Mouse (Mus musculus) macrophage (primary cell): Measurements from ENCODE around the gene Slmap. TPM values are rescaled to one million over a fixed set of nuclear protein-coding genes. Genes with fewer than 3 reads are reported as not detected.

Source experiments
- H3K27ac ChIP-seq: fragments of 350-480 bp; formaldehyde crosslinking; 2 replicates; pipeline ENCODE4 v1.9.0; 2021
- H3K36me3 ChIP-seq: fragments of 350-480 bp; formaldehyde crosslinking; 2 replicates; pipeline ENCODE4 v1.9.0; 2021; ENCODE audit errors: inconsistent target
- H3K4me3 ChIP-seq: fragments of 350-480 bp; formaldehyde crosslinking; 2 replicates; pipeline ENCODE4 v1.9.0; 2021; ENCODE audit errors: inconsistent target
- H3K79me2 ChIP-seq: fragments of 350-480 bp; formaldehyde crosslinking; 2 replicates; pipeline ENCODE4 v1.9.0; 2021; ENCODE audit errors: inconsistent target
- WGBS: methylation state at CpG from one replicate; pipeline ENCODE4 v1.1.7; 2026; ENCODE audit warnings: inconsistent platforms; ENCODE audit not compliant: missing documents; 5-methylcytosine and 5-hydroxymethylcytosine counted together
- polyA plus RNA-seq: library from polyadenylated mRNA; stranded (reverse); fragments of 250-400 nt; gene quantifications from 3 replicates; pipeline ENCODE4 v1.2.4, GENCODE M21; 2018; ENCODE audit warnings: inconsistent platforms

Slmap gene
- polyA plus RNA-seq, 1 experiment from 2014 or later = 119 TPM

DNA sequence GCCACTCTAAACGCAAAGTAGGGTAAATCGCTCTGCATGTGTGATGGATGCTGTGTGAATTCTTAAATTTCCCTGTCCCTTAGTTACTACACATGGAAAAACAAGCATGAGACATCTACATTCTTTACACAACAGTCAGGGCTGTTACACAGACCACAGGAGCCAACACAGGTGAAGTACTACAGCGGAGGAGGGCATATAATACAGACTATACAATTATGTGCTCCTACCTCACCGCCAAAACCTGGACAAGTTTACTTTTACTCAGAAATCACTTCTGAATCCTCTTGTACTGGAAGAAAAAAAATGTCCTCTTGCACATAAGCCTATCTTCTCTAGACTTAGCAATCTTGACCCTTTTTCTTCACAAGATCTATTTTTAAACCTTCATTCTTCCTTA lies 66.8 kb downstream of the Slmap start:
- H3K36me3 ChIP-seq = peaks cover 4% of the 10 kb centered on the region
- H3K79me2 ChIP-seq = peaks cover 3% of the 10 kb centered on the region; the same call in 1 of the 2 replicates
- H3K4me3 ChIP-seq = no peak overlapping the region
- WGBS = 96% methylated on average over 4 of the region's 4 CpGs
- no peak overlapping the region for H3K27ac ChIP-seq

DNA sequence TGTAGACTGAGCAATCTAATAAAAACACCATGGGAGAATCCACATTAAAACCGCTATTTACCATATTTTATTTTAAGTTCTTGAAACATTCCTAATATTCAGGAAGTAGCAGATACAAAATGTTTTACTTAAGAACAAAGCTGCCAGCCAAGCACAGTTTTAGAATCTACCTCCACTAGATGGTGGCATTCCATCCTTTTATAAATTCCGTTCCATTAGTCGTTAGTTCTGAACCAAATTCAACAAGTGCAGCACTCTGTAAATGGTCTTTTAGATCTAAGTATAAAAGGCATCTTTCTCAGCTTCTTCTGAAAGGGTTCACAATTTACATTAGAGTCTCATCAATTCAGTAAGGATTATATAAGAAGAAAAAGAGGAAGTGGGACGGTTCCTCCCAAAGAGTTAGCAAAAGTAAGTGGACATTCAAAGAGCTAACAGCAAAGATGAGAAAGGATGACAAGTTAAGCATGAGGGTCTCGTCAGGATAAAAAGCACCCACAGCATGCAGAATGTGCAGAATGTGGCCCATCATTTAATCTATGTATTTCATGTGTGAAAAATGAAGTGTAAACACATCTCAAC lies 68.1 kb downstream of the Slmap start:
- Histone ChIP-seq H3K79me2 (no peaks in the 10 kb centered on the region), H3K27ac (no peak overlapping the region), H3K36me3 (peaks cover 14% of the 10 kb centered on the region), H3K4me3 (no peak overlapping the region)
- WGBS = 57% methylated on average over 5 of the region's 5 CpGs

DNA sequence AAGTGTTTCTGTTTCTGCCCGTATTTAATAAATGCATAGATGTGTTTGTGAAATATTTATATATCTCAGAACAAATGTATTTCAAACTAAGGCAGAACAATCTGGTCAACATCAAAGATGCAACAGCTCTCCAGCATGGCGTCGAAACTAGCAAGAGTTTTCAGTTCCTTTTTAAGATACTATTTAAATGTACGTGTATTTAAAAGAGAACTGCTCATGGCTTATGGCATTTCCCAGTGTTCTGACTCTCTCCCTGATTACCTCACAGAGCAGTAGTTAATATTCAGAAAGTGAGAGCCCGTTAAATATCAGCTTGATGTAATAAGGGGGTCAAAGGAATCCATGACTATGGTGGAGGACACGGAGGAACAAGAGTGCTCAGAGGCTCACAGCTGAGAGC lies 68.8 kb downstream of the Slmap start:
- 48% methylated on average over 6 of the region's 6 CpGs for WGBS
- Histone ChIP-seq H3K79me2 (no peaks in the 10 kb centered on the region), H3K27ac (no peak overlapping the region), H3K4me3 (no peak overlapping the region), H3K36me3 (peaks cover 21% of the 10 kb centered on the region)

DNA sequence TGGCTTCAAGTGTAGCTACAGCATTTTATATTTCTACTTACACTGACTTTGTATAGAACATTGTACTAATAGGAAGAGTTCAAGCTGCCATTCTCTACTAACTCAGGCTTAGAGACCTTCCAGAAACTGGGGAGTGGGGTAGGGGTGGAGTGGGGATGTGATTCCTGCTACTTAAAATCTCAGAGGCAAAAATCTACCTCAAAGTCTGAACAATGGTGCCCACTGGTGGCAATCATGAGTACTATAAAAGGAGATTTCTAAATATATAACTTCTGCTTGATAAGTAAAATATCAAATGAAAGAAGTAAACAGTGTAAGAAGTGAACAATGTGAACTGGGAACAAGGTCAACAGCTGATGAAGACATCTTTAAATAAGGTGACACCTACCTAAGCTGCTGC lies 75.2 kb downstream of the Slmap start:
- Histone ChIP-seq H3K27ac (no peak overlapping the region), H3K79me2 (no peaks in the 10 kb centered on the region), H3K4me3 (no peak overlapping the region), H3K36me3 (peaks cover 36% of the 10 kb centered on the region)

DNA sequence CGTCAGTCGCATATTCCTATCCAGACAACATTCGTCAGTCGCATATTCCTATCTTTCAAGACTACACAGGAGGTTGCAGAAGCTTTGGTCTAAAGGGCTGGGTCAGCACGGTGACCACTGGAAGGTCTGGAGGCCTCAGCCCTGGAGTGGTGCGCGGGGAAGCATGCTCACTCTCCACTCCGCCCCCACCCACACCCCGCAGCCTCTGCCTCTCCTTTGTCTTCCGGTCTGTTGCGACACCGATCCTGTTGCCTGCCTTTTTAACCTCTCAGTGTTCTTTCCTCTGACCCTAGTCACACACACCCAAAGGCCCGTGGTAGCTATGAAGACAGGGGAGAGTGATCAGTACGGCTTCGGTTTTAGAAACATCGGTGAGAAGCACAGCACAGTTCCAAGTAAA lies 79.9 kb downstream of the Slmap start:
- WGBS = 48% methylated on average over 16 of the region's 16 CpGs
- Histone ChIP-seq H3K79me2 (no peaks in the 10 kb centered on the region), H3K36me3 (0 out of 2 replicates have a peak, but pooled peaks cover 7% of the 10 kb centered on the region), H3K27ac (no peak overlapping the region), H3K4me3 (no peak overlapping the region)

DNA sequence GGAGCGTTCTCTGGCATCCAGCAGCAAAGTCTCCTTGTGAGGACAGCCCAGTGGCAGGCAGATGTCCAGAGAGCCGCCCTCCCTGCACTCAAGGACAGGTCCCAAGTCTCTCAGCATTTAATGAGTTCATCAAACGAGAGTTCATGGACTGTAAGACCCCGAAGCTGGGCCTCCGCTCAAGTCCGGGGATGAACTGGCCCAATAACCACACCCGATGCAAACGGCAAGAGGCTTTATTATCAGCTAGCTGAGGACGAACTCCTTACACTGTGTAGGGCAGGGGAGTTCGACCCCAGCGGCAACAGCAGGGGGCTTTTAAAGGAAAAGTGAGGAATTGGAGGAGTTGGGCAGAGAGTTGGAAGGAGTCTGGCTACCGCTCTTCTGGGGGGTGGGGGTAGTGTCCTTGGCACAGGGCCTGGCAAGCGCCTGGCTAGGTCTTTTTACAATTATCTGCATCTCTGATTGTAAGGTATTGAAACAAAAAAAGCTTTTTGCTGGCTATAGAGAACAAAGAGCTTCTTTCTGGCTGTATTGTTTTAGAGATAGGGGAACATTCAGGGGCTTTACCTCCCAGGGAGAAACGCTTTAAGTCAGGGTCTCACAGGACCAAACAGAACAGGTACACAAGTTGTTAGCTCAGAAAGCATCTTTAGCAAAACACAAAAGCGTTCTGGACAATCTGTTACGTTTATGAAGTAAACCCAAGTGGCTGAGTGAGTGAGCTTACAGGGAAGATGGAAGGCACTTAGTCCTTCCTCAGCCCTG lies 84.5 kb downstream of the Slmap start:
- Histone ChIP-seq H3K79me2 (no peaks in the 10 kb centered on the region), H3K27ac (no peak overlapping the region), H3K36me3 (0 out of 2 replicates have a peak, but pooled peaks cover 5% of the 10 kb centered on the region), H3K4me3 (no peak overlapping the region)
- WGBS = 97% methylated on average over 15 of the region's 16 CpGs

DNA sequence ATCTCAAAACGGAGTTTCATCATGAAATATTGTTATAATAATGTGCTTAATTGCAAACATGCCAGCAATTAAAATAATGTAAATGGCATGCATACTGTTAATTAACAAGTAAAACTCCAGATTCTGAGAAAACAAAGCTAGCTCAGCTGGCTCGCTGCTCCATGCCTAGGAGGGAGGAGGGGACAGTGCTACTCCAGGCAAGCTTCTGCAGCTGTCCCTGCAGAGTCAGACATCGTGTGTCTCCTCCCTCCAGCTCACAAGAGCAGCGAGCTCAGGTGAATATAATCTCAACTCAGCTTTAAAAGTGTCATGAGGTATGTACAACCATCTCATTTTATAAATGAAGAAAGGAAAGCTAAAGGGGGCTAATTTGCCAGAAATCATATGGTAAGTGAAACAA lies 86.2 kb downstream of the Slmap start:
- WGBS = 100% methylated on average over 4 of the region's 4 CpGs
- Histone ChIP-seq H3K4me3 (no peak overlapping the region), H3K79me2 (no peaks in the 10 kb centered on the region), H3K27ac (no peak overlapping the region), H3K36me3 (0 out of 2 replicates have a peak, but pooled peaks cover 5% of the 10 kb centered on the region)

DNA sequence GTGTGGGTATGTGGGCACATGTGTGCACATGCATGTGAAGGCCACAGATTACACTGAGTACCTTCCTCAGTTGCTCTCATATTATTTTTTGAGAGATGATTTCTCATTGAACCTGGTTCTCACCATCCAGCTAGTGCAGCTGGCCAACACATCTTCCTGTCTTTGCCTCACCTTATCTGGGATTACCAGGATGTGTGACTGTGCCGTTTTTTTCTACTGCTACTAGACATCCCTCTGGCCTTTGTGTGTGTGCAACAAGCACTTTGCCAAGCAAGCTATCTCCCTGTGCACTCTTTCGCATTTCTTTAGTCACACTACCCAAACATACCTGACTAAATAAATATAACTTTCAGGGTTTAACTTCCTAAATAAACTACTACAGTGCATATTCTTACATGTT lies 87.5 kb downstream of the Slmap start:
- H3K4me3 ChIP-seq = no peak overlapping the region
- no peaks in the 10 kb centered on the region for H3K79me2 ChIP-seq
- H3K36me3 ChIP-seq = 0 out of 2 replicates have a peak, but pooled peaks cover 5% of the 10 kb centered on the region
- WGBS = 79% methylated on average over 2 of the region's 2 CpGs
- no peak overlapping the region for H3K27ac ChIP-seq

DNA sequence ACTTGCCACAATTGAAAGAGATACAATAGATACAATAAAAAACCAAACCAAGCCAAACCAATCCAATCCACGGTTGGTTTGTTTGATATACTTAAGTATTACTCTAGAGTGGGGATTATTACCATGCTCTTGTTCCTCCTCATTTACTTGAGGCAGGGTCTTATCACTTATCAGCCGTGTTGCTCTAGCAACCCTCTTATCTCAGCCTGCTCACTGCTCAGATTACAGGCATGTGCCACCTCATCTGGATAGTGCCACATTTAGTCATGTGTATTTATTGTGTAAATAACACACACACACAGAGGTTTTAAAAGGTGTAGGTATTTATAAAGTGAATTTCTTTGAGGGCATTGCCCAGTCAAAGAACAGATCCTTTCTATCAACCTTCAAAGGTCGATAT lies 88.2 kb downstream of the Slmap start:
- WGBS = 86% methylated on average over 3 of the region's 3 CpGs
- Histone ChIP-seq H3K79me2 (no peaks in the 10 kb centered on the region), H3K27ac (no peak overlapping the region), H3K4me3 (no peak overlapping the region), H3K36me3 (0 out of 2 replicates have a peak, but pooled peaks cover 5% of the 10 kb centered on the region)

DNA sequence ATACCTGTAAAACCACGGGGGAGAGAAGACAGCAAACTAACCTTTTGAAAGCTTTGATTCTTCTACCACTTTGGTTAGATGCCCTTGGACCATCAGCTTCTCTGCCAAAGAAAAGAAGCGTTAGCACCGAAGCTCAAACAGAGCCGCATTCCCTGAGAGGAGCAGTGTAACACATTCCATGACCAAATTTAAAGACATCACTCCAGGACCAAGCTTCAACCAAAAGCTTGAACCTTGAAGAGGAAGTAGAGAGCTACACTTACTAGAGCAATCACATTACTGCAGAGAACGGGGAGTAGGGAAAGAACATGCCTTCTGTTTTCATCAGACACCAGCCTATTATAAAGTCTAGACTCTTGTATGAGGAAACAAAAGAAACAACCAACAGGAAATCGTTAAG lies 92.2 kb downstream of the Slmap start:
- Histone ChIP-seq H3K79me2 (no peaks in the 10 kb centered on the region), H3K4me3 (no peak overlapping the region), H3K36me3 (0 out of 2 replicates have a peak, but pooled peaks cover 5% of the 10 kb centered on the region), H3K27ac (no peak overlapping the region)
- WGBS = 74% methylated on average over 6 of the region's 6 CpGs

DNA sequence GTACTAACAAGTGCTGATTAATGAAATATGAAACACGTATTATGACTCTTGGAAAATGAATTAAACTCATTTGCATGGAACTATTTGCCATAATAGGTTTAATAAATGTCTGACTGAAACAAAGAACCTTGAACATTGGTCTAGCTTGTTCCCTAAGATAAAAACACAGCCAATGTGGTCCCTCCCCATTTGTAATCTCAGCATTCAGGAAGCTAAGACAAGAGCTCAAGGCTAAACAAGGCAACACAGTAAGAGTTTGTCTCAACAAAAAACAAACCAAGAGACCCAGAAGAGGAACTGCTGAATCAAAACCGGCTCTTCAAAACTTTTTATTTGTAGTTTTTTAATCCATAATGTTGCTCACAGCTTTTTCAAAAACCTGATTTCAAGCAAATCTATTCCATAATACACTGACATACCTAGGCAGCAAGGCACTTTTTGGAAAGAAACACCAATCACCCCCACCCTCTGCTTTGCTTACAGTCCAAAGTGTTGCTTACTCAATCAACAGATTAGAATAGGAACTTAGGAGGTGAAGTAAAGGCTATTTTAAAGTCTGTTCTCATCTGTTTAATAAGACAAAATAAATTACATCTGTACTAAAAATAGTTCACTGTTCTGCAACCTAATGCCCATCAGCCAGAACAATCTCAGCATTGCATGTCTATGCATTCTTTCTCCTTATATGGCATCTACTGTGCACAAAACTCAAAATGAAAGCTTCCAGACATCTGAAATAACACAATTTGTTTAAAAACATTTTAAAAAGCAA lies 93.5 kb downstream of the Slmap start:
- Histone ChIP-seq H3K79me2 (no peaks in the 10 kb centered on the region), H3K36me3 (no peaks in the 10 kb centered on the region), H3K4me3 (no peak overlapping the region), H3K27ac (peak overlapping the region; percentile 43)
- 82% methylated on average over 2 of the region's 2 CpGs for whole genome bisulfite sequencing

DNA sequence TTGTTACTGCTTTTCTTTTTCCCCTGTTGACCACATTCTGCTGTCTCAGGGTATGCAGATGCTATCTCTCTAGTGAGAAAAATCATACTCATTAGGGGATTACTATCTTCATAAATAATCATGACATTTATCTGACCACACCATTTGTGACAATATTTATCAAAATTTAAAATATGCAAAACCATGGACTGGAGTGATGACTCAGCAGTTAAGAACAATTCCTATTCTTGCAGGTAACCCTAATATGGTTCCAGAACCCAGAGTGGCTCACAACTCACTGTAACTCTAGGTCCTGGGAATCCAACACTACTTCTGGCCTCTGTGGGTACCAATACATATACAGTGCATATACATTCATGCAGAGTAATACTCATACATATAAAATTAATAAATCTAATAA lies 94.7 kb downstream of the Slmap start:
- Histone ChIP-seq H3K79me2 (no peaks in the 10 kb centered on the region), H3K36me3 (no peaks in the 10 kb centered on the region), H3K27ac (no peak overlapping the region), H3K4me3 (no peak overlapping the region)

DNA sequence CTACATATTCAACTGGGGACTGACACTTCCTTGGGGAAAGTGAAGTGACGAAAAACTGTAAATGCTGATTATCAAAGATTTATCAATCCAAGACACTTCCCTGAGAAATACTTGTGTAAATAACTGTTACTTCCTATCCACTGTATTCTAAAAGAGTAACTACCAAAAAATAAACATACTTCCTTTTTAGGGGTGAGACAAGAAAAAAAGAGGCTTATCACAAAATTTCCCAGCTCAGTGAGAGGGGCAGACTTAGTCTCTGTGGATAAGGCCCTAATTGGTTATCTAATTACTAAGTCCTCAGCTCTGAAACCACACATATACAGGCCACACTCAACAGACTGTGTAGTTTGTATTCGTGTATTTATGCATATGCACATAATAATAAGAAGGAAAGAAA lies 97.0 kb downstream of the Slmap start:
- Histone ChIP-seq H3K4me3 (no peak overlapping the region), H3K36me3 (no peaks in the 10 kb centered on the region), H3K27ac (no peak overlapping the region), H3K79me2 (no peaks in the 10 kb centered on the region)
- WGBS = 89% methylated on average over 2 of the region's 2 CpGs

DNA sequence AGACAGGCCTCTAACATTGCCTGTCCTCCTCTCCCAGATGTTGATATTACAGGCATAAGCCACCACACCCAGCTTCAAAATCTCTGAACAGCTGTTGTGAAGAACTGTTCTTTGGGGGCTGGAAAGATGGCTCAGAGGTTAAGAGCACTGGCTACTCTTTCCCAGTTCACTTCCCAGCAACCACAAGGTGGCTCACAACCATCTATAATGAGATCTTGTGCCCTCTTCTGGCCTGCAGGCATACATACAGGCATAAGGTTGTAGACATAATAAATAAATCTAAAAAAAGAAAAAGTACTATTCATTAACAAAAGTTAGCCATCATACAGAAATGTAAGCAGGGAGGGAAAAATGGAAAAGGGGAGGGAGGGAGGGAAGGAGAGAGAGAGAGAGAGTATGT lies 98.4 kb downstream of the Slmap start:
- Histone ChIP-seq H3K4me3 (no peak overlapping the region), H3K27ac (no peak overlapping the region), H3K36me3 (no peaks in the 10 kb centered on the region)

DNA sequence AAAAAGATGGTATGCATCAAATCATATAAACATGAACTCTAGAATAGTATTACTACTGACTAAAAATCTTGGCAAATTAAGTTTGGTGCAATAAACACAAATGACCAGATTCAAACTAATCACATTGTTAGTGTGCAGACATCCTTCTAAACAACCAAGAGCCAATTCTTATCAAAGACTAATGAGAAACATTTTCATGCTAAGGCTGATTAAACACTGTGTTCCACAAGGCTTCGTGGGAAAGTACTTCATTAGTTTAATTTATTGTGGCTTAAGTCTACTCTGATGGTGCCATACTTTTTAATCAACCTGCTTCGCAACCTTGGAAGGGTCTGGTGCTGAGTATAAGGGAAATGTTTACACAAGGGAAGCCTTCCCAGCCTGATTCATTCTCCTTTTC lies 102.4 kb downstream of the Slmap start:
- 94% methylated on average over 2 of the region's 2 CpGs for WGBS
- peaks cover 19% of the 10 kb centered on the region for H3K36me3 ChIP-seq
- no peak overlapping the region for H3K4me3 ChIP-seq
- H3K27ac ChIP-seq = no peak overlapping the region
- H3K79me2 ChIP-seq = no peaks in the 10 kb centered on the region

More for the DNA sequence above, 98.4 kb downstream of the Slmap start:
- no peaks in the 10 kb centered on the region for H3K79me2 ChIP-seq
